Mouse (Mus musculus): ENCODE measurements around the gene Npas2.
A peak's percentile ranks its signal among the peaks of the same experiment; 100 is the strongest.

Npas2 gene

GRCm38 (mm10) chr1:39335561-39336196 lies 142.1 kb downstream of the Npas2 start:
- no peak for DNase-seq (ENCODE audit: low read depth)

- DNase-seq (ENCODE audit: low read depth) = no peak
These were observed 143.3 kb downstream of the Npas2 start for GRCm38 (mm10) chr1:39336788-39337187.

- no peak for DNase-seq (ENCODE audit: low read depth)
These were observed 145.3 kb downstream of the Npas2 start for GRCm38 (mm10) chr1:39338831-39339230.

- no peak for DNase-seq (ENCODE audit: low read depth)
These were observed 145.9 kb downstream of the Npas2 start for GRCm38 (mm10) chr1:39339455-39339854.

- no peak for DNase-seq (ENCODE audit: low read depth)
These were observed 146.6 kb downstream of the Npas2 start for GRCm38 (mm10) chr1:39340156-39340555.

GRCm38 (mm10) chr1:39340647-39341046 lies 147.1 kb downstream of the Npas2 start:
- DNase-seq (ENCODE audit: low read depth) = peak; percentile 27

- no peak for DNase-seq (ENCODE audit: low read depth)
These were observed 148.3 kb downstream of the Npas2 start for GRCm38 (mm10) chr1:39341807-39342206.

GRCm38 (mm10) chr1:39343242-39343641 lies 149.7 kb downstream of the Npas2 start:
- no peak for DNase-seq (ENCODE audit: low read depth)

- no peak for DNase-seq (ENCODE audit: low read depth)
These were observed 151.6 kb downstream of the Npas2 start for GRCm38 (mm10) chr1:39344981-39345600.

- DNase-seq (ENCODE audit: low read depth) = no peak
These were observed 155.5 kb downstream of the Npas2 start for GRCm38 (mm10) chr1:39349001-39349400.

- DNase-seq (ENCODE audit: low read depth) = no peak
These were observed 155.9 kb downstream of the Npas2 start for GRCm38 (mm10) chr1:39349427-39349826.

GRCm38 (mm10) chr1:39361754-39362514 lies 168.4 kb downstream of the Npas2 start:
- no peak for DNase-seq (ENCODE audit: low read depth)

GRCm38 (mm10) chr1:39362515-39362893 lies 169.0 kb downstream of the Npas2 start:
- DNase-seq (ENCODE audit: low read depth) = no peak

- no peak for DNase-seq (ENCODE audit: low read depth)
These were observed 172.0 kb downstream of the Npas2 start for GRCm38 (mm10) chr1:39365562-39365961.

GRCm38 (mm10) chr1:39367045-39367444 lies 173.5 kb downstream of the Npas2 start:
- DNase-seq (ENCODE audit: low read depth) = no peak

GRCm38 (mm10) chr1:39367601-39368266 lies 174.2 kb downstream of the Npas2 start, which contains the start of gene Rpl31:
TSS of gene Rpl31 (plus strand) at chr1:39367842.
- DNase-seq (ENCODE audit: low read depth) = peak; percentile 84

- no peak for DNase-seq (ENCODE audit: low read depth)
These were observed 174.8 kb downstream of the Npas2 start for GRCm38 (mm10) chr1:39368267-39368841.

- DNase-seq (ENCODE audit: low read depth) = no peak
These were observed 176.9 kb downstream of the Npas2 start for GRCm38 (mm10) chr1:39370431-39370830.

- DNase-seq (ENCODE audit: low read depth) = no peak
These were observed 178.8 kb downstream of the Npas2 start for GRCm38 (mm10) chr1:39372220-39372843.

GRCm38 (mm10) chr1:39373378-39373777 lies 179.8 kb downstream of the Npas2 start:
- DNase-seq (ENCODE audit: low read depth) = no peak

- DNase-seq (ENCODE audit: low read depth) = no peak
These were observed 180.8 kb downstream of the Npas2 start for GRCm38 (mm10) chr1:39374231-39374809.
